Mouse (Mus musculus) MEL (cell line): ENCODE measurements at regions not wholly inside any gene's neighbourhood (a gene's known extent, or its start where the extent isn't known, plus 50 kb on each side); places are given as distances from the start of the nearest gene placed in this dataset.

Source experiments
- CHD2 ChIP-seq: IDR thresholded peaks from 2 replicates; pipeline ENCODE4 v1.6.1; 2011; ENCODE audit warnings: low read length, improper control_type of control experiment
- CTCF ChIP-seq, 3 experiments: IDR thresholded peaks in 2 of 3; conservative IDR thresholded peaks in 1 of 3; 2 replicates each; pipeline ENCODE4 v1.5.1; 2011 to 2012; ENCODE audit warnings: low read length in 3 of 3, low read depth in 2 of 3, mild to moderate bottlenecking in 2 of 3, improper control_type of control experiment in 1 of 3, inconsistent platforms in 1 of 3, mixed read lengths in 1 of 3, moderate library complexity in 1 of 3; ENCODE audit not compliant: control insufficient read depth in 1 of 3, insufficient read depth in 1 of 3, poor library complexity in 1 of 3, severe bottlenecking in 1 of 3
- HCFC1 ChIP-seq: IDR thresholded peaks from 2 replicates; pipeline ENCODE4 v1.6.1; 2012; ENCODE audit warnings: low read depth, mild to moderate bottlenecking, inconsistent platforms, low read length, improper control_type of control experiment, moderate library complexity
- KAT2A ChIP-seq: conservative IDR thresholded peaks from 2 replicates; pipeline ENCODE4 v1.6.1; 2012; ENCODE audit warnings: low read depth, low read length, improper control_type of control experiment, inconsistent platforms
- MAX ChIP-seq: IDR thresholded peaks from 2 replicates; pipeline ENCODE4 v1.6.1; 2011; ENCODE audit warnings: low read length, improper control_type of control experiment
- POLR2A ChIP-seq, 2 experiments: IDR thresholded peaks; 2 replicates each; pipeline ENCODE4 v1.6.1; 2011 to 2012; ENCODE audit warnings: low read length in 2 of 2, mild to moderate bottlenecking in 2 of 2, control low read depth in 1 of 2, improper control_type of control experiment in 1 of 2, low read depth in 1 of 2, moderate library complexity in 1 of 2; ENCODE audit not compliant: control insufficient read depth in 1 of 2, insufficient read depth in 1 of 2, poor library complexity in 1 of 2
- POLR2AphosphoS2 ChIP-seq: IDR thresholded peaks from 2 replicates; pipeline ENCODE4 v1.6.1; 2011; ENCODE audit warnings: low read length, improper control_type of control experiment
- ZNF384 ChIP-seq: IDR thresholded peaks from 2 replicates; pipeline ENCODE4 v1.6.1; 2012; ENCODE audit warnings: low read depth, mild to moderate bottlenecking, inconsistent platforms, low read length, improper control_type of control experiment

DNA sequence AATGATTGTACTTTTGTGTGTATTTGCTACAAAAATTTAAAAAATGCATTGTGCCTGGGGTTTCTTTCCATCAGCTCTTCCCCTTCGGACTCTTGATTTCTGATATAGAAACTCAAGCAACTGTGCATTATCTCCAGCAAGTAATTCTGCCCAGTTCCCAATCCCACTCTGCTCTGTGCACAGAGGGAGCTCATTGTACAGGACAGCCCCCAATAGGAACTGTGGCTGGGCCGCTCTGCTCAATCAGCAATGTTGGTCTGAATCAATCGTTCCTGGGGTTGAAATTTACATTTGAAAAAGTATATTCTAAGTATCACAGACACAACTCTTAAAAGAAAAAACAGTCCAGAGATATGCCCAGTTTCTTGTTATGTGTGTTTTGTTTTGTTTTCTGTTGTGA is 339.1 kb downstream of the Rnd3 start:
- TF ChIP-seq HCFC1 (no peak), KAT2A (no peak), CTCF (IDR thresholded peaks at IDR 0.05 in 2 of 3, conservative IDR thresholded peaks at IDR 0.05 in 1 of 3; ENCODE audit: control insufficient read depth in 1 of 3, insufficient read depth in 1 of 3, low read depth in 2 of 3, low read length in 3 of 3, poor library complexity in 1 of 3, severe bottlenecking in 1 of 3) (no peak), POLR2AphosphoS2 (no peak), MAX (no peak), POLR2A (IDR thresholded peaks at IDR 0.05; ENCODE audit: control insufficient read depth in 1 of 2, insufficient read depth in 1 of 2, low read depth in 1 of 2, low read length in 2 of 2, poor library complexity in 1 of 2) (no peak), CHD2 (no peak), ZNF384 (no peak)
